Mouse (Mus musculus) skeletal muscle tissue, adult 2 months (tissue): ENCODE measurements at regions not wholly inside any gene's neighbourhood (a gene's known extent, or its start where the extent isn't known, plus 50 kb on each side); places are given as distances from the start of the nearest gene placed in this dataset.

Experiments
- DNase-seq: peaks from one replicate; pipeline ENCODE4 v3.0.0-alpha.2; 2012; ENCODE audit warnings: low read depth, low spot score

- no peak for DNase-seq
Observed at GRCm38 (mm10) chr16:95844691-95845090, 142.8 kb downstream of the Ets2 start.

GRCm38 (mm10) chr16:95842766-95843165, 140.9 kb downstream of the Ets2 start:
- no peak for DNase-seq

GRCm38 (mm10) chr16:95839512-95840253, 137.8 kb downstream of the Ets2 start:
- DNase-seq, result no peak

- DNase-seq, result no peak
Observed at GRCm38 (mm10) chr16:95838886-95839430, 137.1 kb downstream of the Ets2 start.

- DNase-seq, result no peak
Observed at GRCm38 (mm10) chr16:95838478-95838846, 136.6 kb downstream of the Ets2 start.

- DNase-seq, result no peak
Observed at GRCm38 (mm10) chr16:95837723-95838477, 136.0 kb downstream of the Ets2 start.

GRCm38 (mm10) chr16:95835941-95836340, 134.1 kb downstream of the Ets2 start:
- DNase-seq, result no peak

- DNase-seq, result no peak
Observed at GRCm38 (mm10) chr16:95834556-95835288, 132.8 kb downstream of the Ets2 start.

GRCm38 (mm10) chr16:95833455-95833854, 131.6 kb downstream of the Ets2 start:
- no peak for DNase-seq

GRCm38 (mm10) chr16:95832346-95832739, 130.5 kb downstream of the Ets2 start:
- DNase-seq, result no peak

- peak; percentile 56 for DNase-seq
Observed at GRCm38 (mm10) chr16:95831566-95832345, 129.9 kb downstream of the Ets2 start.

GRCm38 (mm10) chr16:95827402-95827737, 125.5 kb downstream of the Ets2 start:
- DNase-seq, result no peak

- no peak for DNase-seq
Observed at GRCm38 (mm10) chr16:95826681-95827401, 125.0 kb downstream of the Ets2 start.

GRCm38 (mm10) chr16:95825723-95826122, 123.8 kb downstream of the Ets2 start:
- DNase-seq, result no peak

GRCm38 (mm10) chr16:95824720-95825534, 123.1 kb downstream of the Ets2 start:
- DNase-seq, result peak; percentile 83

- DNase-seq, result peak; percentile 49
Observed at GRCm38 (mm10) chr16:95823803-95824202, 121.9 kb downstream of the Ets2 start.

GRCm38 (mm10) chr16:95821080-95821479, 119.2 kb downstream of the Ets2 start:
- no peak for DNase-seq

- DNase-seq, result no peak
Observed at GRCm38 (mm10) chr16:95820606-95821005, 118.7 kb downstream of the Ets2 start.

- no peak for DNase-seq
Observed at GRCm38 (mm10) chr16:95820013-95820412, 118.1 kb downstream of the Ets2 start.

GRCm38 (mm10) chr16:95815966-95816365, 114.1 kb downstream of the Ets2 start:
- no peak for DNase-seq
